Comparison of ENCODE assay signal across 18 mouse cellular contexts in the genomic region with DNA sequence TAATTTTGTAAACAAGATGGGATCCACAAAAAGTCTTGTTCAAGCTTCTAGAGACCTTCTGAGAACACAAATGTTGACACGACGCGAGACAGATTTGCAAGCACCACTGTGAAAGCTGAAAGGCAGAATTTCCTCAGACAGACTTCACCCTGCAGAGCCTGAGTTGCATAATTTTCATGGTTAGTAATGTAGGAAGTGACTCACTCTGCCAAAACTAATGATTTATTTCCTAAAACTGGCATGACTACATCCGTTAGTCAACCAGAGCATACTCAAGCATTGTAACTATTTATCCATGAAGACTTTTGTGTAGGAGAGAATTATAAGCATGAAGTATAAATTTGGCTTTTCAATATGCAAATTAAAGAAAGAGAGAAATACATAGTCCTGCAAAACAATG.
DNase-seq lines count a peak whose midpoint lies in the region; ATAC-seq and TF ChIP-seq lines count a peak whose summit lies in the region.
"Had no signal": no experiment of that assay in that cellular context is flagged by ENCODE, and none has a peak within 500 bp of the region (broad histone marks: within the 10 kb centered on the region; RNA-seq: fewer than 3 reads in every experiment).

No protein-coding gene starts in this region.

- H3K4me1 ChIP-seq in liver, adult 2 months (ENCODE audit: control insufficient read depth, insufficient read depth, low read length), result no peaks in the 10 kb centered on the region; the same call in 1 of the 2 replicates
- H3K4me1 ChIP-seq in liver, postnatal 0 days (ENCODE audit: insufficient read depth), result no peaks in the 10 kb centered on the region
- H3K4me1 ChIP-seq: embryonic facial prominence, embryonic 13.5 days; heart, embryonic 15.5 days; hindbrain, embryonic 13.5 days; midbrain, embryonic 12.5 days had no signal

- H3K9ac ChIP-seq in liver, adult 2 months (ENCODE audit: low read depth, low read length), result no peak overlapping the region
- H3K9ac ChIP-seq in liver, postnatal 0 days (replicated peaks), result no peak overlapping the region
- H3K9ac ChIP-seq: embryonic facial prominence, embryonic 13.5 days; heart, embryonic 15.5 days; hindbrain, embryonic 13.5 days; midbrain, embryonic 12.5 days had no signal

- H3ac ChIP-seq in myocyte (ENCODE audit: control insufficient read depth, insufficient read length), result no peak overlapping the region

- H3K27ac ChIP-seq in liver, adult 2 months (replicated peaks; ENCODE audit: insufficient read depth, low read depth, low read length), result no peak overlapping the region
- no peak overlapping the region for H3K27ac ChIP-seq in liver, postnatal 0 days (ENCODE audit: low read depth)
- H3K27ac ChIP-seq: embryonic facial prominence, embryonic 13.5 days; heart, embryonic 15.5 days; hindbrain, embryonic 13.5 days; midbrain, embryonic 12.5 days had no signal

- no peak for TF ChIP-seq CTCF in liver, adult 2 months (IDR thresholded peaks at IDR 0.05; ENCODE audit: low read depth, low read length)
- no peak for TF ChIP-seq CTCF in liver, postnatal 0 days (IDR thresholded peaks at IDR 0.05; ENCODE audit: low read depth)

- no peak for ATAC-seq in liver, postnatal 0 days
- ATAC-seq: activated CD4-positive, CD25-positive, alpha-beta regulatory T cell, adult 4 months; intestine, embryonic 16.5 days had no signal

- H3K4me2 ChIP-seq in liver, postnatal 0 days (ENCODE audit: low read depth, low read length), result no peak overlapping the region
- H3K4me2 ChIP-seq in myocyte (ENCODE audit: low read depth), result no peak overlapping the region
- H3K4me2 ChIP-seq: embryonic facial prominence, embryonic 13.5 days; heart, embryonic 15.5 days; hindbrain, embryonic 13.5 days; midbrain, embryonic 12.5 days had no signal

- H3K4me3 ChIP-seq in liver, adult 2 months (ENCODE audit: insufficient read depth, low read depth, low read length), result no peak overlapping the region
- no peak overlapping the region for H3K4me3 ChIP-seq in liver, postnatal 0 days (ENCODE audit: low read depth, low read length)
- no peak overlapping the region for H3K4me3 ChIP-seq in myocyte
- H3K4me3 ChIP-seq: embryonic facial prominence, embryonic 13.5 days; heart, embryonic 15.5 days; hindbrain, embryonic 13.5 days; midbrain, embryonic 12.5 days had no signal

- H3K9me3 ChIP-seq in liver, postnatal 0 days (ENCODE audit: low read length), result no peaks in the 10 kb centered on the region
- H3K9me3 ChIP-seq: embryonic facial prominence, embryonic 13.5 days; heart, embryonic 15.5 days; hindbrain, embryonic 13.5 days; midbrain, embryonic 12.5 days had no signal

- TF ChIP-seq EP300 in liver, postnatal 0 days (IDR thresholded peaks at IDR 0.05; ENCODE audit: low read depth), result no peak

- peak; percentile 69 for DNase-seq in liver, adult 2 months (ENCODE audit: extremely low read depth, low read depth, low spot score)
- DNase-seq in liver, postnatal 0 days, result no peak
- peak; percentile 36 for DNase-seq in MN1 (ENCODE audit: low spot score)
- DNase-seq in brain, adult 2 months (ENCODE audit: low read depth, low spot score), result peak; percentile 58
- DNase-seq in retina, postnatal 1 day, result no peak
- no peak for DNase-seq in left cerebral cortex, adult 9 months (ENCODE audit: low spot score in 2 of 2)
- DNase-seq: heart, adult 18-20 months; kidney, postnatal 25 days; layer of hippocampus, adult 9-11 months; liver; right cerebral cortex, postnatal 14 days had no signal

- H3K79me2 ChIP-seq in liver, adult 2 months (ENCODE audit: control insufficient read depth, insufficient read depth, low read length), result no peaks in the 10 kb centered on the region
- no peaks in the 10 kb centered on the region for H3K79me2 ChIP-seq in myocyte (ENCODE audit: control insufficient read depth, insufficient read depth)

- H3K27me3 ChIP-seq in liver, adult 2 months (ENCODE audit: control insufficient read depth, insufficient read depth, low read length), result no peaks in the 10 kb centered on the region
- H3K27me3 ChIP-seq in liver, postnatal 0 days (ENCODE audit: insufficient read depth, low read length), result no peaks in the 10 kb centered on the region
- no peaks in the 10 kb centered on the region for H3K27me3 ChIP-seq in myocyte (ENCODE audit: control insufficient read depth, insufficient read depth, insufficient read length)
- H3K27me3 ChIP-seq: embryonic facial prominence, embryonic 13.5 days; heart, embryonic 15.5 days; hindbrain, embryonic 13.5 days; midbrain, embryonic 12.5 days had no signal

- 67% methylated on average over 4 of the region's 4 CpGs for WGBS in liver, adult 2 months
- 49% methylated on average over 4 of the region's 4 CpGs for WGBS in liver, postnatal 0 days (ENCODE audit: insufficient replicate concordance)

- no peak for TF ChIP-seq POLR2A in liver, adult 2 months (IDR thresholded peaks at IDR 0.05; ENCODE audit: extremely low read depth, insufficient read depth, low read length)
- no peak for TF ChIP-seq POLR2A in myocyte (IDR thresholded peaks at IDR 0.05; ENCODE audit: insufficient read length, low read depth)

- no peaks in the 10 kb centered on the region for H3K36me3 ChIP-seq in liver, adult 2 months (ENCODE audit: control insufficient read depth, insufficient read depth, low read length)
- H3K36me3 ChIP-seq in liver, postnatal 0 days (replicated peaks; ENCODE audit: insufficient read depth, low read length), result no peaks in the 10 kb centered on the region
- H3K36me3 ChIP-seq in myocyte (ENCODE audit: control insufficient read depth, insufficient read depth), result no peaks in the 10 kb centered on the region
- H3K36me3 ChIP-seq: embryonic facial prominence, embryonic 13.5 days; heart, embryonic 15.5 days; hindbrain, embryonic 13.5 days; midbrain, embryonic 12.5 days had no signal

TF ChIP-seq in myocyte, 11 proteins besides CTCF, POLR2A, EP300 and RAD21:
- TF ChIP-seq TCF3 (IDR thresholded peaks at IDR 0.05; ENCODE audit: insufficient read length, low read depth), result no peak
- peak; percentile 90 for TF ChIP-seq CEBPB (IDR thresholded peaks at IDR 0.05; ENCODE audit: insufficient read depth, poor library complexity, severe bottlenecking)
- TF ChIP-seq SRF (IDR thresholded peaks at IDR 0.05; ENCODE audit: control insufficient read depth, insufficient read length, low read depth), result no peak

Comparison
In these comparisons a context has a peak if more than half of its experiments do, and no peak if none do; other contexts are left out.
1. DNase-seq: peak in liver, adult 2 months (single experiment), MN1 (single experiment) and brain, adult 2 months (single experiment); none in liver, postnatal 0 days (single experiment), retina, postnatal 1 day (single experiment) and left cerebral cortex, adult 9 months (0 of 2).